Mouse (Mus musculus): ENCODE measurements around the gene Tdrd3.

Tdrd3 gene

GRCm38 (mm10) chr14:87451645-87452443 is 35.4 kb downstream of the Tdrd3 start:
- DNase-seq (ENCODE audit: low spot score in 2 of 2): peak; percentile 47 to 85

GRCm38 (mm10) chr14:87455630-87456175 is 39.3 kb downstream of the Tdrd3 start:
- no peak for DNase-seq (ENCODE audit: low spot score in 2 of 2)

GRCm38 (mm10) chr14:87459777-87460176 is 43.3 kb downstream of the Tdrd3 start:
- no peak for DNase-seq (ENCODE audit: low spot score in 2 of 2)

GRCm38 (mm10) chr14:87461543-87461942 is 45.1 kb downstream of the Tdrd3 start:
- no peak for DNase-seq (ENCODE audit: low spot score in 2 of 2)

GRCm38 (mm10) chr14:87463963-87464654 is 47.7 kb downstream of the Tdrd3 start:
- DNase-seq (ENCODE audit: low spot score in 2 of 2): peak; percentile 56 to 86

- no peak for DNase-seq (ENCODE audit: low spot score in 2 of 2)
Observed at GRCm38 (mm10) chr14:87464655-87465054, 48.2 kb downstream of the Tdrd3 start.

- DNase-seq (ENCODE audit: low spot score in 2 of 2): no peak
Observed at GRCm38 (mm10) chr14:87467586-87467985, 51.1 kb downstream of the Tdrd3 start.

GRCm38 (mm10) chr14:87471521-87471920 is 55.1 kb downstream of the Tdrd3 start:
- DNase-seq (ENCODE audit: low spot score in 2 of 2): no peak

- DNase-seq (ENCODE audit: low spot score in 2 of 2): no peak
Observed at GRCm38 (mm10) chr14:87472782-87473181, 56.3 kb downstream of the Tdrd3 start.

- no peak for DNase-seq (ENCODE audit: low spot score in 2 of 2)
Observed at GRCm38 (mm10) chr14:87475721-87476359, 59.4 kb downstream of the Tdrd3 start.

GRCm38 (mm10) chr14:87478339-87478951 is 62.0 kb downstream of the Tdrd3 start:
- no peak for DNase-seq (ENCODE audit: low spot score in 2 of 2)

- no peak for DNase-seq (ENCODE audit: low spot score in 2 of 2)
Observed at GRCm38 (mm10) chr14:87485888-87486287, 69.4 kb downstream of the Tdrd3 start.

GRCm38 (mm10) chr14:87497955-87498594 is 81.6 kb downstream of the Tdrd3 start:
- DNase-seq (ENCODE audit: low spot score in 2 of 2): no peak

GRCm38 (mm10) chr14:87505924-87506323 is 89.5 kb downstream of the Tdrd3 start:
- DNase-seq (ENCODE audit: low spot score in 2 of 2): no peak

- no peak for DNase-seq (ENCODE audit: low spot score in 2 of 2)
Observed at GRCm38 (mm10) chr14:87515281-87515680, 98.8 kb downstream of the Tdrd3 start.

- DNase-seq (ENCODE audit: low spot score in 2 of 2): no peak
Observed at GRCm38 (mm10) chr14:87517381-87517780, 100.9 kb downstream of the Tdrd3 start.

GRCm38 (mm10) chr14:87531847-87532246 is 115.4 kb downstream of the Tdrd3 start:
- DNase-seq (ENCODE audit: low spot score in 2 of 2): no peak

- DNase-seq (ENCODE audit: low spot score in 2 of 2): no peak
Observed at GRCm38 (mm10) chr14:87537127-87537819, 120.8 kb downstream of the Tdrd3 start.

- DNase-seq (ENCODE audit: low spot score in 2 of 2): no peak
Observed at GRCm38 (mm10) chr14:87549986-87550385, 133.5 kb downstream of the Tdrd3 start.

GRCm38 (mm10) chr14:87552211-87552610 is 135.8 kb downstream of the Tdrd3 start:
- no peak for DNase-seq (ENCODE audit: low spot score in 2 of 2)

GRCm38 (mm10) chr14:87563841-87564240 is 147.4 kb downstream of the Tdrd3 start:
- DNase-seq (ENCODE audit: low spot score in 2 of 2): no peak
